Mouse (Mus musculus) retina, postnatal 1 day (tissue): ENCODE results near the gene Spata25.

Experiments
- DNase-seq: peaks from one replicate; pipeline ENCODE4 v3.0.0-alpha.2; 2012

Gene Spata25

GRCm38 (mm10) chr2:164804533-164805331, 23.6 kb downstream of the Spata25 start, which contains the start of the genes Acot8 and Zswim3:
Acot8 (minus strand) TSS chr2:164804882.
Zswim3 (plus strand) TSS chr2:164805098.
- peak; percentile 100 for DNase-seq

- DNase-seq: no peak
Observed at GRCm38 (mm10) chr2:164803921-164804313, 24.4 kb downstream of the Spata25 start.

GRCm38 (mm10) chr2:164803201-164803920, 25.0 kb downstream of the Spata25 start:
- no peak for DNase-seq

DNA sequence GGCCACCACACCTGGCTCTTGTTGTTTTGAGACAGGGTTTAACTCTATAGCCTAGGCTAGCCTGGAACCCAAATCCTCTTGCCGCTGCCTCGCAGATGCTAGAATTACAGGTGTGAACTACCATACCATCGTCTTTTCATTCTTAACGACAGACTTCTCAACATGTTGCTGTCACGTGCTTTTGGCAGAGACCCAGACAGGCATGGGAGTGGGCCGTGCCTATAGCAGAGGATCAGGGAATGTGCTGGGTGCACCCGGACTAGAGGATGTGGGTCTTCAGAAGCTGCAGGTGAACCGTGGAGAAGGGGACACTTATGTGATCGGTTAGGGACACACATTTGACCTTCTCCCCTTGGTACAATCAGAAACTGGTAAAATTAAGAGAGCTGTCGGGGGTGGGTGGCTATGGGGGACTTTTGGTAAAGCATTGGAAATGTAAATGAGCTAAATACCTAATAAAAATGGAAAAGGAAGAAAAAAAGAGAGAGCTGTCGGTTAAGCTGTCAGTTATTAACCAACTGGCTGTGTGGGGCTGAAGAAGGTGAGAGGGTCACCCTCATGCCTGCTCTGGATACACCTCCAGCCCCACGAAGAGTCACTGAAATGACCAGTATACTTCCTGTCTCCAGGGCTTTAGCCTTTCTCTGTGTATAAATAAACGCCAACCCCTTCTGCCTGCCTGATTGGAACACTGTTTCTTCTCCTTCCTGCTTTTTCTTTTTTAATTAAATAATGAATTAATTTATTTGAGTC, 27.9 kb downstream of the Spata25 start:
- DNase-seq: no peak

GRCm38 (mm10) chr2:164798554-164798953, 29.8 kb downstream of the Spata25 start:
- peak; percentile 35 for DNase-seq

- no peak for DNase-seq
Observed at GRCm38 (mm10) chr2:164795868-164796267, 32.5 kb downstream of the Spata25 start.

- DNase-seq: peak; percentile 93
Observed at GRCm38 (mm10) chr2:164794293-164794692, 34.0 kb downstream of the Spata25 start.

DNA sequence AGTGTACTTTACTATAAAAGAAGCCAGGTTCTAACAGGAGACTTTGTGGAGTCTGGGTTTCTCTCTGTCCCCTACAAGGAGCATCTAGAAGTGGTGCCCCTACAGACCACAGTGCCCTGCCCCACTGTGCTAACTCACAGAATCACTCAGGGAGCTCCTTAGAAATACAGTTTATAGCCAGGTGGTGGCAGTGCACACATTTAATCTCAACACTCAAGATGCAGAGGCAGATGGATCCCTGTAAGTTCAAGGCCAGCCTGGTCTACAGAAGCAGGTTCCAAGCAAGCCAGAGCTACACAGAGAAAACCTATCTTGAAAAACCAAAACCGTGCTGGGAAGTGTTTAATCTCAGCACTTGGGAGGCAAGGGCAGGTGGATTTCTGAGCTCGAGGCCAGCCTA, 34.6 kb downstream of the Spata25 start:
- peak; percentile 40 for DNase-seq

DNA sequence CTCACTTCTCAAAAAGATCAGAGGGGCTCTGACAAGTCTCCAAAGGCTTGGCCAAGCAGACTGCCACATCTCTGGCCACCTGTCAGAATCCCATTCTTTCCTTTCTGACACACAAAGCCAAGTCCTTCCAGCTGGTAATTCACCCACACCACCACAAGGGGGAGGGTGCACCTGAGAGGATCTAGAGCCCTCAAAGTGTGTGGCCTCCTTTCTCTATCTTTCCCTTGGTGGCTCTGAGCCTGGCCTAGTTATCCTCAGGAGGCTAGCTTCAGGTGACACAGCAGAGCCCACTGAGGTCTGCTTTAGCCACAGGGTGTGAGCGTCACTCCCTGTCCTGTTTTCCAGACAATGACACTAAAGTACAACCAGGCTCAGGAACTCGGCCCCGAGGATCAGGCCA, 35.1 kb downstream of the Spata25 start:
- peak; percentile 74 for DNase-seq

DNA sequence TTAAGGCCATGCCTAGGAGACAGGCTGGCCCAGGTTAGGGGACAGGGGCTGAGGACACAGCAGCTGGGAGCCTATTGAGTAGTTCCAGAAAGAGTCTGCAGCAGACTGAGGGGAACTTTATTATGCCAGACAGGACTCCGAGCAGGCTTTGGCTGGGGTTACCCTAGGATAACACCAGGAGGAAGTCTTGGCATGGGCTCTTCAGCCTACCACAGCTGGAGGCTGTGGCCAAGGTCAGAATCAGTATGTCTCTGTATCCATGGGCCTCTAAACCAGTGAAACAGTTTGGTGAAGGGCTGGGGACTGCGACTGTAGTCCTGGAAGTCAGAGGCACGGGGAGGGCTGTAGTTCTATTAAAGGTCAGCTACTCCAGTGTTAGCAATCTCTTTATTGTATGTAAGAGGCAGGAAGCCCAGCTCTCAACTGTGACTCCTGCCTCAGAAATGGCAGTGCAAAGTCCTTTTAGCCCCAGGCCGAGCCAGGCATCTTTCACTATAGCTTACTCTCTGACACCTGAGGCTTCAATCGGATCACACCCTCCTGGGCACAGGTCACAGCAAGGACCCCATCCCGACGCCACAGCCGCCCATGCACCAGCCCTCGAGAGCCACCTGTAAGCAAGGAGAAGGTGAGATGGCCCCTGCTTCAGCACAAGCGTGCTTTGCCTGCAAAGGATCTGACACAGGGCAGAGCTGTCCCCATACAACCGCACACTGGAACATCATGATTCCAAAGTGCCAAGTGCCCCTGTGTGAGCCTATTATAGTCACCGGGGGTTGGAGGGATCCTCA, 35.7 kb downstream of the Spata25 start:
- no peak for DNase-seq

GRCm38 (mm10) chr2:164791841-164792261, 36.5 kb downstream of the Spata25 start:
- DNase-seq: no peak

GRCm38 (mm10) chr2:164790451-164790850, 37.9 kb downstream of the Spata25 start:
- no peak for DNase-seq

GRCm38 (mm10) chr2:164788411-164788810, 39.9 kb downstream of the Spata25 start:
- DNase-seq: no peak

GRCm38 (mm10) chr2:164787779-164788178, 40.6 kb downstream of the Spata25 start:
- DNase-seq: peak; percentile 41

- no peak for DNase-seq
Observed at GRCm38 (mm10) chr2:164787032-164787431, 41.3 kb downstream of the Spata25 start.

DNA sequence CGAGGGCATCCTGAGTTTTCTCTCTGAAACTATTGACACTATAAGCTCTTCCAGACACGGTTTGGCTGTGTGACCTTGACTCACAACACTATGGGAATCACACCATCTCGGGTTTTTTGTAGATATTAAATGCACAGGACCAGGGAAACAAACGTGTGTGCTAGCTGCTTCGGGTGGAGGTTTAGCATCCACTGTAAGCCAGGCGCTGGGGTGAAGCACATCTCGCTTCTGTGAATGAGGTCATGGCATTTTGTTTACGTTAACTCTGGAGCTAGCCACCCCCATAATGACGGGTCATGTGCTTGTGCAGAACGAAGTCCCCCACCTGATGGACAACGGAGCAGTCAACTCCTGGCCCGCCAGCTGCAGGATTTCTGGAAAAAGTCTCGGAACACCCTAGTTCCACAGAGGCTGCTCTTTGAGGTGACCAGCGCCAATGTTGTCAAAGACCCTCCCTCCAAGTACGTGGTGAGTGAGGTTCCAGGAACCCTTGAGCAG, 41.9 kb downstream of the Spata25 start:
- peak; percentile 51 for DNase-seq

DNA sequence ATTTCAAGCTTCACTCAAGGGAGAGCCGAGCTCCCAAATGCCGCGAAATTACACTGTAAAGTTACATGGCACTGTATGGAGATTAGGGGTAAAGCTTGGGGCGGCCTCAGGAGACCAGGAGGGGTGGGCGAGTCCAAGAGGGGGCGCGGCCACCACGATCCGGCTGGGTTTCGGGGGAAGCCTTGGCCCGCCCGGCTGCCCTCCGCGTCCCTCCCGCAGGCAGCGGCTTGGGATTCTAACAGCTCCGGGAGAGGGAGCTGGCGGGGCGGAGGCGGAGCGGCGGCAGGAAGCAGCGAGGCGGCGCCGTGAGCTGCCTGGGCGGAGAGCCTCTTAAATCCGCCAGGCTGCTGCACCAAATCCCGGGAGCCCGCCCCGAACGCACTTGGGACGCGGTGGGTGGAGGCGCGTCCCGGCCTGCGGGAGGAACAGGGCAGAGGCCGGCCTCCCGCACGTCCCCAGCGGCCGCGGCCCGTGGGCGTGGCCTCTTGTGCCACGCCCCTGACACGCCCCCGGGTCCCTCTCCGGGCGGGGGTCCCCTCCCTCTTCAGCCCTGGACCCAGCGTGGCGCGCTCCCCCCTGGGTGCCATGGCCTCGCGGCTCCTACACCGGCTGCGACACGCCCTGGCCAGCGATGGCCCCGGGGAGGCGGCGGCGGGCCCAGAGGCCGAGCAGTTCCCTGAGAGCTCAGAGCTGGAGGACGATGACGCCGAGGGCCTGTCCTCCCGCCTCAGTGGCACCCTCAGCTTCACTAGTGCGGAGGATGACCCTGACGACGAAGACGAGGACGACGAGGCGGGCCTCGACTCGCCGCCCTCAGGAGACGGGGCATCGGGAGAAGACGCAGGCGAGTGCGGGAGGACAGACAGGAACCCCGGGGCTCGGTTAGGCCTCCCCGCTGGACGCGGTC, 42.6 kb downstream of the Spata25 start, which contains the start of gene Snx21:
TSS of gene Snx21 (plus strand) at position 343 of the 907 bp plus-strand sequence.
- DNase-seq: peak; percentile 93

DNA sequence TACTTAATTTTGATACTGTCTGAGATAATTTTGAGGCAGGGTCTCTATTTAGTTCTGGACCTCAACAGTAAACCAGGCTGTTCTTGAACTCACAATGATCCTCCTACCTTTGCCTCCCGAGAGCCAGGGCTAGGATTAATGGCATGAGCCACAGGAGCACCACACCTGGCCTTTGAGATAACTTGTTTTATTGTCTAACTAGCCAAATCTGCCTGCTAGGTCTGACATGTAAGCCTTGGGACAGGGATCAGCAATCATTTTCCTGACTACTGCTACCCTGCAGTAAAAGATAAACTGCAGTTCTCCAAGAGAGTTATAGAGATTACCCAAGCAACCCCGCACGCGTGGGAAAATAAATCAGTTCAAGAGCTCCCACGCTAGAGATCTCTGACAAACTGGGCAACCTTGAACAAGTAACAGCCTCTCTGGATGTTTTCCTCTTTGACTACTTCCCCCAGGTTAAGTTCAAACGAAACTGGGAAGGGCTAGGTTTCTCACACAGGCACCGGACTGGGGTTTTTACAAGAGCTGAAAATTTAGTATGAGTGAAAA, 43.4 kb downstream of the Spata25 start:
- DNase-seq: no peak

DNA sequence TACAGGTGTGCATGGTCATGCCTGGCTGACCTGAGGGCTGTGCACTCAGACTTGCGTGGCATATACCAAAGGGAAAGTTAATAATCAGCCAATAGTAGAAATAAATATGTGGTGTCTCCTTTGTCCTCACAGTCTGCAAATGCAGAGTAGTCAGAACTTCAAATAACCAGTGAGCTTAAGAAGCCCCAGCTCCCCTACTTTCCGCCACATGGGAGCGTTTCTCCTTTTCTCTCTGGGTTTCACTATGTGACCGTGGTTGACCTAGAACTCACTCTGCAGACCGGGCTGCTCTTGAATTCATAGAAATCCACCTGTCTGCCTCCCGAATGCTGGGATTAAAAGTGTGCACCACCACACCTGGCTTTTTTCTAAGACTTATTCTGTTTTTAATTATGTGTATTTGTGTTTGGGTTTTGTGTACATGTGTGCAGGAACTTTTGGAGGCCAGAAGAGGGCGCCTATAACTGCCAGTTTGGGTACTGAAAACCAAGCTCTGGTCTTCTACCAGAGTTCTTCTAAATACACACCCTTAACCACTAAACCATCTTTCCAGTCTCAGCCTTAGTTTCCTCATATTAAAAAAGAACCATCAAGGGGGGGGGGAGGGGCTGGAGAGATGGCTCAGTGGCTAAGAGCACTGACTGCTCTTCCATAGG, 44.3 kb downstream of the Spata25 start:
- peak; percentile 48 for DNase-seq

DNA sequence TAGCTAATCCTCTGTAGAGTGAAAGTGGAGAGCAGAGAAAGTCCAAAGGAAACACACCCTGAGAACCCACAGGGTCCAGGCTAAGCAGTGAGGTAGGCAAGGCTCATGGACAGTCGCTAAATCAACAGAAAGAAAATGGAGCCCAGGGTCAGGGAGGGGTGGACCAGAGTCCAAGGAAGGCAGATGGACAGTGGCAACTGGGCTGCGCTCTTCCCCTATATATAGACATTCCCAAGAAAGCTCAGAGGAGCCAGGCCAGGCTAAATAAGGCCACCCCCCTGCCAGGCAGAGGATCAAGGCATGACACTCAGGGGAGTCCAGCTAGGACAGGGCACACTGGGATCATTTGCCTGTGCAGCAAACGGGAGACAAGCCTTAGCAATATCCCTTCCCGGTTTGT, 46.5 kb downstream of the Spata25 start:
- no peak for DNase-seq
